Mouse (Mus musculus): ENCODE data around the gene Entr1.

Gene Entr1

DNA sequence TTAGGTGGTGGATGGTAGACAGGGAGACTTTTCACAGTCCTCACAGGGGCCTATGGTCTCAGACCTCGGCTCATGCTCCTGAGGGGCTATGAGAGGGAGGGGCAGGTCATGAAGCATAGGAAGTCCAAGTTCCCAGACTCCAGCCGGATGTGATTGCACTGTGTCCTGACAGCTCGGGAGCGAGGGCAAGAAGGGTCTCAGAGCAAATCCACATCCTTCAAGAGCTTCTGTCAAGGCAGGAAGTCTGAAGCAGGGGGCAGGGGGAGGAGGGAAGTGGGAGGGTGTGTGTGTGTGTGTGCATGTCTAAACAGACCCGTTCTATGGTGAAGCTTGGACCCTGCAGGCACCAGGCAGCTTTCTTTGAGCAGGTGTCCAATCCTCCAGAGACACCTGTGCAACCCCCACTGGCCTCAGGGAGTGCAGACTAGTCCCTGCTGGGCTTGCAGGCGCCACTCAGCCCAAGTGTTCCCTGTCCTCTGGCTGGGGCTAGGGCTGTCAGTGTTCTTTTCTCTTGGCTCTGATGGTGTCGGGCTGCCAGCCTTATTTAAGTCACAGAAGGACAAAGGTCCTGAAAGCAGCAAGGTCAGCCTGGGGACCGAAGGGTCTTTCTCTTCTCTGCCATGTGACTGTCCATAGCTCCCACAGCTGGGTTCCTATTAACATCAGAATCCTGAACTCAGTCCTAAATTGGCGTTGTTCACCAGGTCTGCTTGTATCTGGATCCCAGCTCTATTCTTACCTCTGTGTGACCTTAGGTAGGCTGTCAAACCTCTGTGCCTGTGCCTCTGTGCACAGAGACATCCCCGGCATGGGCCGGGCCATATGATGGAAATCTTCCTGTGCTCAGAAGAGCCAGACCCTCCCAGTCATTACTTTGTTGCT is 46.3 kb downstream of the Entr1 start:
- DNase-seq = peak; percentile 57 to 78

DNA sequence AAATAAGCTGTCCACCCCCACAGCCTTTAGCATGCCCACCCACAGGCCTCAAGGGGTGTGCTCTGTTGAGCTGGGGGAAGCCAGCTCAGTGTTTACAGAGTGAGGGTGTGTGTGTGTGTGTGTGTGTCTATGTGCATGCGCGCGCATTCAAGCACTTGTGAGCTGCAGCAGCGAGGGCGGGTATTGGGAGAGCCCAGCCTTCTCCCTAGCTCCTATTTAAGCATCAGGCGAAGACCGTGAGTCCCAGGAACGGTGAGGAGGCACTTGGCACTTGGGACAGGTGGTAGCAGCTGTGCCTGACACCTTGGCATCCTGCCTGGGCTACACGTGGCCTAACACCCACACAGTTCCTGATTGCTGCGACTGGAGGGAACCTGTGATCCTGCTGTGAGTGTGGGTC is 47.1 kb downstream of the Entr1 start:
- peak; percentile 75 to 87 for DNase-seq

DNA sequence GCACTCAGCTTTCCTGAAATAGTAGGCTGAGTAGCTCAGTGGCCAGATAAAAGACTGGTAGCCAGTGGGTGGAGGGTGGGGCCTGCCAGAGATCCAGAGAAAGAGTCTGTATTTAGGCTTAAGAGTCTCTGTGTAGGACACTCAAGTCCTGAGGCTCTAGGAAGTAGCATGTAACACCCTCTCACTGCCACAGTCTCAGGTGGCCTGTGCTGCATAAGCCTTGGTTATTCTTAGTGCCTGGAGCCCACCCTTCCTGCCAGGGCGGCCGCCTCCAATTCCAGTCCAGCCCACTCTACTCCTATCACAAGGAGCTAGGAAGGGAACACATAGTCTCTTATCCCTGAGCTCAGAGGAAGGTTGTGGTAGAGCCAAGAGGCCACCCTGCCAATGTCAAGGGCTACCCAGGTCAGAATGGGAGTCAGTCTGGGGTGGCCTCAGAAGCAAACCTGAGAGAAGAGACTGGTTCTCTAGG is 47.6 kb downstream of the Entr1 start:
- DNase-seq = peak in 1 of 2 experiments; percentile 53

- DNase-seq = no peak
These were observed 49.9 kb downstream of the Entr1 start for GRCm38 (mm10) chr2:26339204-26339551.

- no peak for DNase-seq
These were observed 50.6 kb downstream of the Entr1 start for GRCm38 (mm10) chr2:26338302-26339203.
